Mouse (Mus musculus): ENCODE results near the gene Cyp11a1. TPM values are rescaled to one million over a fixed set of nuclear protein-coding genes. Genes with fewer than 3 reads are reported as not detected.

The Cyp11a1 gene
- polyA plus RNA-seq, 1 experiment = 93.4 TPM

GRCm38 (mm10) chr9:58016962-58017361 is 10.8 kb downstream of the Cyp11a1 start:
- Histone ChIP-seq H3K36me3 (ENCODE audit: control insufficient read depth, insufficient read depth, low read length) (no peaks in the 10 kb centered on the region), H3K27me3 (ENCODE audit: control insufficient read depth, insufficient read depth, low read length) (no peaks in the 10 kb centered on the region), H3K4me1 (ENCODE audit: control insufficient read depth, insufficient read depth, low read length) (no peaks in the 10 kb centered on the region), H3K27ac (ENCODE audit: control insufficient read depth, insufficient read depth, low read depth, low read length) (no peak overlapping the region), H3K4me3 (ENCODE audit: control insufficient read depth, low read depth, low read length) (no peak overlapping the region)
- no peak for TF ChIP-seq CTCF (IDR thresholded peaks at IDR 0.05; ENCODE audit: control insufficient read depth, insufficient read depth, insufficient replicate concordance, low read depth, low read length)
- no peak for TF ChIP-seq POLR2A (IDR thresholded peaks at IDR 0.05; ENCODE audit: control insufficient read depth, low read depth, low read length)

DNA sequence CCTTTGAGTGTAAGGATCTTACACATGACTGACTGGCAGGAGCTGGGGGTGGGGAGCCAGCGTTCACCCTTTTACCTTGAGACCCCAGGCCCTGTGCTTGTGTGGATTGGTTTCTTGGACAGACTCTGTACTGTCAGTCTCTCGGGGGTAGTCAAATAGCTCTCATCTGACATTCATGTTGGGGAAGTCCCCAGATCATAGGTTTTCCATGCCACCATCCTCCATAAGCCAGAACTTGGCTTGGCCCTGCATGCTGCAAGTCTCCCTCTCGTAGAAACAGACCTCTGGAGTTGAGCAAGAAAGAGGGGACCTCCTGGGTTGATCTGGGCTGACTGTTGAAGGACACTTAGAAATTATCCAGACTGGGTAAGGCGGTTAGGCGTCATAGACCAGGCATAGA is 12.2 kb downstream of the Cyp11a1 start:
- no peak overlapping the region for H3K4me3 ChIP-seq (ENCODE audit: control insufficient read depth, low read depth, low read length)
- H3K27me3 ChIP-seq (ENCODE audit: control insufficient read depth, insufficient read depth, low read length) = no peaks in the 10 kb centered on the region
- no peak overlapping the region for H3K27ac ChIP-seq (ENCODE audit: control insufficient read depth, insufficient read depth, low read depth, low read length)
- H3K4me1 ChIP-seq (ENCODE audit: control insufficient read depth, insufficient read depth, low read length) = no peaks in the 10 kb centered on the region
- H3K36me3 ChIP-seq (ENCODE audit: control insufficient read depth, insufficient read depth, low read length) = no peaks in the 10 kb centered on the region
- no peak for TF ChIP-seq POLR2A (IDR thresholded peaks at IDR 0.05; ENCODE audit: control insufficient read depth, low read depth, low read length)
- TF ChIP-seq CTCF (IDR thresholded peaks at IDR 0.05; ENCODE audit: control insufficient read depth, insufficient read depth, insufficient replicate concordance, low read depth, low read length) = no peak

GRCm38 (mm10) chr9:58025995-58026394 is 19.8 kb downstream of the Cyp11a1 start:
- H3K4me3 ChIP-seq (ENCODE audit: control insufficient read depth, low read depth, low read length) = no peak overlapping the region
- TF ChIP-seq CTCF (IDR thresholded peaks at IDR 0.05; ENCODE audit: control insufficient read depth, insufficient read depth, insufficient replicate concordance, low read depth, low read length) (no peak), POLR2A (IDR thresholded peaks at IDR 0.05; ENCODE audit: control insufficient read depth, low read depth, low read length) (no peak)
- H3K4me1 ChIP-seq (ENCODE audit: control insufficient read depth, insufficient read depth, low read length) = no peaks in the 10 kb centered on the region

GRCm38 (mm10) chr9:58027426-58028180 is 21.4 kb downstream of the Cyp11a1 start:
- H3K4me1 ChIP-seq (ENCODE audit: control insufficient read depth, insufficient read depth, low read length) = no peaks in the 10 kb centered on the region
- TF ChIP-seq POLR2A (IDR thresholded peaks at IDR 0.05; ENCODE audit: control insufficient read depth, low read depth, low read length) = no peak
- no peak for TF ChIP-seq CTCF (IDR thresholded peaks at IDR 0.05; ENCODE audit: control insufficient read depth, insufficient read depth, insufficient replicate concordance, low read depth, low read length)
- H3K27me3 ChIP-seq (ENCODE audit: control insufficient read depth, insufficient read depth, low read length) = no peaks in the 10 kb centered on the region
- no peak overlapping the region for H3K27ac ChIP-seq (ENCODE audit: control insufficient read depth, insufficient read depth, low read depth, low read length)
- no peaks in the 10 kb centered on the region for H3K36me3 ChIP-seq (ENCODE audit: control insufficient read depth, insufficient read depth, low read length)
- H3K4me3 ChIP-seq (ENCODE audit: control insufficient read depth, low read depth, low read length) = no peak overlapping the region

More at GRCm38 (mm10) chr9:58025995-58026394, 19.8 kb downstream of the Cyp11a1 start:
- H3K27ac ChIP-seq (ENCODE audit: control insufficient read depth, insufficient read depth, low read depth, low read length) = no peak overlapping the region
- H3K36me3 ChIP-seq (ENCODE audit: control insufficient read depth, insufficient read depth, low read length) = no peaks in the 10 kb centered on the region
- no peaks in the 10 kb centered on the region for H3K27me3 ChIP-seq (ENCODE audit: control insufficient read depth, insufficient read depth, low read length)

GRCm38 (mm10) chr9:58028841-58029240 is 22.6 kb downstream of the Cyp11a1 start:
- Histone ChIP-seq H3K4me1 (ENCODE audit: control insufficient read depth, insufficient read depth, low read length) (no peaks in the 10 kb centered on the region), H3K4me3 (ENCODE audit: control insufficient read depth, low read depth, low read length) (no peak overlapping the region), H3K36me3 (ENCODE audit: control insufficient read depth, insufficient read depth, low read length) (no peaks in the 10 kb centered on the region), H3K27ac (ENCODE audit: control insufficient read depth, insufficient read depth, low read depth, low read length) (no peak overlapping the region), H3K27me3 (ENCODE audit: control insufficient read depth, insufficient read depth, low read length) (no peaks in the 10 kb centered on the region)
- TF ChIP-seq CTCF (IDR thresholded peaks at IDR 0.05; ENCODE audit: control insufficient read depth, insufficient read depth, insufficient replicate concordance, low read depth, low read length) = no peak
- no peak for TF ChIP-seq POLR2A (IDR thresholded peaks at IDR 0.05; ENCODE audit: control insufficient read depth, low read depth, low read length)

- Histone ChIP-seq H3K27ac (ENCODE audit: control insufficient read depth, insufficient read depth, low read depth, low read length) (no peak overlapping the region), H3K36me3 (ENCODE audit: control insufficient read depth, insufficient read depth, low read length) (no peaks in the 10 kb centered on the region), H3K27me3 (ENCODE audit: control insufficient read depth, insufficient read depth, low read length) (no peaks in the 10 kb centered on the region), H3K4me3 (ENCODE audit: control insufficient read depth, low read depth, low read length) (no peak overlapping the region), H3K4me1 (ENCODE audit: control insufficient read depth, insufficient read depth, low read length) (no peaks in the 10 kb centered on the region)
- no peak for TF ChIP-seq POLR2A (IDR thresholded peaks at IDR 0.05; ENCODE audit: control insufficient read depth, low read depth, low read length)
- no peak for TF ChIP-seq CTCF (IDR thresholded peaks at IDR 0.05; ENCODE audit: control insufficient read depth, insufficient read depth, insufficient replicate concordance, low read depth, low read length)
Measured at GRCm38 (mm10) chr9:58029635-58030034, 23.4 kb downstream of the Cyp11a1 start.

GRCm38 (mm10) chr9:58031895-58032294 is 25.7 kb downstream of the Cyp11a1 start:
- no peaks in the 10 kb centered on the region for H3K36me3 ChIP-seq (ENCODE audit: control insufficient read depth, insufficient read depth, low read length)
- no peaks in the 10 kb centered on the region for H3K4me1 ChIP-seq (ENCODE audit: control insufficient read depth, insufficient read depth, low read length)
- no peaks in the 10 kb centered on the region for H3K27me3 ChIP-seq (ENCODE audit: control insufficient read depth, insufficient read depth, low read length)
- no peak overlapping the region for H3K27ac ChIP-seq (ENCODE audit: control insufficient read depth, insufficient read depth, low read depth, low read length)
- TF ChIP-seq POLR2A (IDR thresholded peaks at IDR 0.05; ENCODE audit: control insufficient read depth, low read depth, low read length) = no peak
- no peak for TF ChIP-seq CTCF (IDR thresholded peaks at IDR 0.05; ENCODE audit: control insufficient read depth, insufficient read depth, insufficient replicate concordance, low read depth, low read length)
- no peak overlapping the region for H3K4me3 ChIP-seq (ENCODE audit: control insufficient read depth, low read depth, low read length)
